Mouse (Mus musculus) layer of hippocampus, postnatal 36 days (tissue): ENCODE measurements at regions not wholly inside any gene's neighbourhood (a gene's known extent, or its start where the extent isn't known, plus 50 kb on each side); places are given as distances from the start of the nearest gene placed in this dataset.

Source experiments
- DNase-seq, 2 experiments: peaks; one replicate each; pipeline ENCODE4 v3.0.0; 2022

DNA sequence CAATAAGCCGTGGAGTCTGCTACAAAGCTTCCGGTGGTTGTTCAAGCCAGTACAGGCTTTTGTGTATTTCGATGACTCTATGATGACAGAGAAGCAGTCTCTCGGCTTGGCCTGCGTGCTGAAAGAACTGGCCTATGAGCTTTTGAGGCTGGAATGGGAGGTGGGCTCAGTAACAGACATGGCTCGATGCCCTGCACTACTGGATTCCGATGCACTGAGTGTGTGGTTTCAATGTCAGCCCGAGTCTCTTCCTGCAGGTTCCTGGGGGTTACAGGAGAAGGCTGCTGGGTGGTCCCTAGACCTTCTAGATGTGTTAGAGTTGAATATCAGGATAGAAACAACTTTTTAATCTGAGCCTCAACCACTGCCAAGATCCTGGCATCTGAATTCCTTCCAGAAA, 53.2 kb downstream of the Gm815 start:
- no peak for DNase-seq

DNA sequence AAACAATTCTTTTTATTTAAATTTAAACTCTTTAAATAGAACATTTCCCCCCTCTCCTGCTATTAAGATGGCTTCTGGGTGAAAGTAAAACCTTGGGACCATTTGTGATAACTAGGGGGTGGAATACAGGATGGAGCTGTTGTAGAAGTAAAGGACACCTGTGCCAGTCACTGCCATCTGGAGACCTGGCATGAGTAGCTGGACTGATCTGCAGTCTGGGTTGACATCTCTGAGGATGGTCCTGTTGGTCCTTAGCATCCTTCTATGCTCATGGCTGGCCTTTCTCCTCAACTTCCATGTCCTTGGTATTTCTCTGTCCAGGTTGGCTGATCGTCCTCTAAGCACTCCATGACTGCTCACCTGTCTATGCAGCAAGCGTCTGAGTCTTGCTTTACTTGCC, 58.3 kb downstream of the Gm815 start:
- DNase-seq, result no peak

DNA sequence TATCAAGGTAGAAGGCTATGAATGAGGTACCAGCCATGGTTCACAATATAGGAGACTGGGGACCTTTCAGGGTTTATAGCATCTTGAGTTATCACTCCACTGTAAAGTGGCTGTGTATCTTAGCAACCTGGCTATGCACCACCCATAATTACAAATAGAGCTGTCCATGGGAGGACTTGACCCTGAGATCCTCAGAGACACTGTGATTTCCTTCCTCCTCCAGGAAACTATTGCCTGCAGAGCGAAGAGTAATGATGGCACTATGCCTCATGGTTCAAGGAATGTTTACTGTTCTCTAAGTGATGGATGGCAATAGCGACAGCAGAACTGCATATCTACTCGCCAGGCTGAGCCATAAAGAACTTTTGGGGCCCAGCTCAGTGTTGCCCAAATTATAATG, 60.9 kb downstream of the Gm815 start:
- no peak for DNase-seq

DNA sequence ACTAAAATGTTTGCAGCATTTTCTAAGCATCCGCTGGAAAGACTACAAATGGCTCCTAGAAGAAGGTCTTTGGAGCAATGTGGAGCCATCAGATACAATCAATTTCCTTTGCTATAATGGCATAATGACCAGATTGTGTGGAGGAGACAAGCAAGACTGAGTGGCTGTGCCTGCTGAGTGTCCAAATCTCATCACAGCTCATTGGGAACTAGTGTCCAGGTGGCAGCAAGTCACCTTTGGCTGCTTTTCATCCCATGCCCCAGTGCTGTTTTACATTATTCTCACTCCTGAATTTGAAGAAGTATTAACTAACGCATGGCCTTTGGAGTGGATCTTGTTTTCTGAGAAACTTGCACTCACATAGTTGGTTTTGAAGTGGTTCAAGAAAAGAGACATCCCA, 62.8 kb downstream of the Gm815 start:
- no peak for DNase-seq

DNA sequence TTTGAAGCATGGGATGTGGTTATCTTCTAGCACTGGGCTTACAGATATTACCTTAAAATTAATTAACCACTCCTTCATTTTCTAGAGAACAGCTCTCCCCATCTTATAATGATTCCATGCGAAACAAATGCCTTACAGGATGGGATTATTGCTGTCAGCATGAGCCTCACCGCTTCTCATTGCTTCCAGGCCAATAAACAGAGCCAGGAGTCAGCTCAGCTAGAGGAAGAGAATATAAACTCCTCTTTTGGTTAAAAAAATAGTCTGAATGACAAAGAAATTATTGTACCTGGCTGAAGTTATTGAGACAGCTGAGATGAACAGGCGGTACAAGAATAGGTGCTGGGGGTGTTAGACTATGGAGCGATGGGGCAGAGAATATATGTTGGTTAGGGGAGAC, 63.5 kb downstream of the Gm815 start:
- no peak for DNase-seq

DNA sequence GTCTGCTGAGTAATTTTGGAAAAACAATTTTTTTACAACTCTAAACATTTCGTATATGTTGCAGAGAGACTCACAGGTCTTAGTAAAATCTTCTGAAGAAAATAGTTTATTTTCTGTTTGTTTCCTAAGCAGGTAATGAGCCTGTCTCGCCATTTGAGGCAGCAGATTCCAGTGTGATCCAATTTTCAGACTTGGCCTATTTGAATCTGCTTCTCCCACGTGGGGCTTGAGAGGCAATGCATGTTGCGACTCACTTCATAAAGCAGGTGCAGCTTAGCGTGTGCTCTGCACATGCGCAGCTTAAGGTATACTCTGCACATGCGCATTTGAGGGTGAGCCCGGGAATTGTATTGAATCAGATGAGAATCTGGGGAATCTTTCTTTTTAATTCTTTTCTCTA, 67.7 kb downstream of the Gm815 start:
- DNase-seq, result no peak

DNA sequence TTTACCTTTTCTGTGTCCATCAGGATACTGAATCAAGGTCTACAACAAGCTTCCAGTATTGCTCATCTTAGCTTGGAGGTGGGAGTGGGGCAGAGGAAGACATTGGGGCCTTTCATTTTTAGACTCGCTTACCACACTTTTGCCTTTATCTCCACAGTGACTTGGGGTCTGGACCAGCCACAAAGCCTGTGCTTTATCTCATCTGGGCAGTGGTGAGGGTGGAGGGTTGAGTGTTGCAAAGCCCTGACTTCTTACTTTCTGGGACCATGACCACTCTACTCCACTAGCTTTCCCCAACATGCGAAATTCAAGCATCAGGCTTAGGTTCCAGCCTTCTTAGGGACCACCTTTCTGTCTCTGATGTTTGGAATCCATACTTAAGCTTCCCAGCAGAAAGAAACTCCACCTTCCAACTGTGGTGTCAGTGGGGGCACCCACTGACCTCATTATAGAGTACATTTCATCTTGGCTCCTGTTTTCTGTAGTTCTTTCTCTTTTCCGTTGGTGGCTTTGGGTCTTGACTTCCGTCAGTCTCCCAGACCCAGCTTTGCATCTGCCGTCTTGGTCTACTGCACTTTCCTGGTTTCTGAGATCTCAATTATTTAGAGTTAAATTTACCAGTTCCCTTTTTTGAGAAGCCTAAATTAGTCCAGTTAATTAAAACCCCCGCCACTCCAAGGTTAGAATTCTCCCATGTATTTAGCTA, 80.5 kb downstream of the Gm815 start:
- no peak for DNase-seq

DNA sequence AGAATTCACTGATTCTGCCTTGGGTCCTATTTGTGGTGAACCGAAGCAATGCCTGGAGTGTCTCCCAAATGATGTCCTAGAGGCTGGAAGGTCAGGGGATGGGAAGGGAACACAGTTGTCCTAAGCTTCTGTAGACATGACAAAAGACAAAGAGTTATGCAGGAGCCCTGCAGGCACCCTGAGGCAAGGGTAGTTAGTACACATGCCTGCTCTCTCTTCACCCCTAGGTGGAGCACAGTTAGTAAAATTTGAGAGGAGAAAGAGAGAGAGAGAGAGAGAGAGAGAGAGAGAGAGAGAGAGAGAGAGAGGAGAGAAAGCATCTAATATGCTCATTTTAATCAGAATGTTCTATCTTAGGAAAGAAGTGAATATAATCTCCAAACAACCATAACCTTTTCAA, 87.4 kb downstream of the Gm815 start:
- DNase-seq, result no peak

DNA sequence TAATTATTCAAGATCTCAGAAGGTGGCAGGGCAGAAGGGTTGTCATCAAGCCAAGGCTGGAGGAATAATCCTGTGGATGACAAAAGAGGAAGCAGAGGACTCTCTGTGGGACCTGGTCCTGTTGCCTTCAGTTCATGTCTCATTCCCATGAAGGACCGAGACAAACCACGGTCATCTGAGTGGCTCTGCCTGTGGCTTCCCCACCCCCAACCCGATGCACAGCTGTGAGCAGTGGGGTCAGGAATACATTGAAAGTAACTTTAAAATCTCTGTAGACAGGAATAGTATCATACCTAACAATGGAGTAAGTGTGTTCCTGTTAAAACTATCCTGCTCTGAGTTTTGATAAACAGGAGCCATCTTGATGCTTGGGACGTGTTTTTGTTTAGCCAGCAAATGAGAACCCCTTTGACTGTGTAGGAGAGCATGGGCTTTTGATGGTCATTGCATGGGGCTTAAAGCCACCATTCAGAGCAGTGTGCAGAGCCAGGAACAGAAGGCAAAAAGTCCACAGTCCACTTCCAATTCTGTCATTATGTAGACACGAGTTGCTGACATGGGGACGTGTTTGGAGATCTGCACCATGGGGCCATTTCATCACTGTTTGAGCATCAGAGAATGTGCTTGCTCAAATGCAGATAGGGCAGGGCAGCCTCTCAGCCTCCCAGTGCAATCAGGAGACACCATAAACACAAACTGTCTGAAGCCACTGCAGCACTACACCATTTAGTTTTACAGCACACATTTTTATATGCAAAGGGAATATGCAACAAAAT, 88.3 kb downstream of the Gm815 start:
- no peak for DNase-seq

DNA sequence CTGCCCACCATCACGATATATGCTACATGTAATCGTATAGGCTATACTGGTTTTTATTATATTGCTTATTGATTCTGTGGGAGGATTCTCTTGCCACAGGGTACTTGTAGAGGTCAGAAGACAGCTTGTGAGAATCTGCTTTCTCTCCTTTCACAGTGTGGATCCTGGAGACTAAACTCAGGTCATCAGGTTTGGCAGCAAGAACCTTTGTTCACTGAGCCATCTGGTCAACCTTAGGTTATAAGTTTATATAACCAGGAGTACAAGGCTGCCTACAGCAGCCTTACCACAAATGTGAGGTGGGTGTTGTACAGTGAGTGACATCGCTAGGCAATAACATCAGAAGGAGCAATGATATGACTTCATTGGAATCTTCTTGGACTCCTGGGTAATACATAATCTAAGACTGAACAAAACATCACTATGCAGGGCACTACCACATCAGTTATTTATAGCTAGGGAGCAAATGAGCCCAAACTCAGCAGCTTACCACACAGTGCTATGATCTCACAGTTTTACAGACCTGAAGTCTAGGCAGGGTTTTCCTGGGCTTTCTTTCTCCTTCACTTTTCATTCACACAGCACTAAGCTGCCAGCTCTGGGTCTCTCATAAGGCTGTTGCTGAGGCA, 89.0 kb downstream of the Gm815 start:
- DNase-seq, result no peak

DNA sequence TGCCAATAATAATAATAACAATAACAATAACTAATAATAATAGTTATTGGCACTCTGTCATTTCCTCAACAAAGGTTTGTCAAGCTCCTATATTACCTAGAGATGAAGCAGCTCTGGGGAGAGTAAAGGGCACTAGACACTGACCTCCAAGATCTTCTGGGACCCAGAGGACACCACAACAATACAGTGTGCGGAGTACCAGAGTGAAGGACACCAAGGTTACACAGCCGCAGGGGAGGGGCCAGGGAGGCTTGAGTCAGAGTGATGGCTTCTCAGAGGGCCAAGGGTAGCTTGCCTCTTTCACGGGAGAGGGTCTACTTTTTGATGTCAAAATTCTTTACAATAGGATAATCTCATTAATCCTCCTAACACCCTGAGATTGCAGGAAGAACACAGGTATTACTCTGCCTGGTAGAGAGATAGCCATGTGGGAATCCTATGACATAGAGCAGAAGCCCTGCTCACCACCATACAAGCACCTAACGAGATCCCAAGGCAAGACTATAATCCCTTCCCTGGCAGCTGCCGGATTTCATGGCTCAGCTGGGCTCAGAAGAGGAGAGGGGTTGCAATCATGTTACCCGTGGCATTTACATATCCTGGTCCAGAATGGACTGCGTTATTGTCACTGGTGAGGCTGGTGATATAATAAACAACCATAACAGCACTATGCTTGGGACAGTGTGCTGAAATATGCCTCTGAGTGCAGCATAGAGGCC, 91.1 kb downstream of the Gm815 start:
- no peak for DNase-seq

DNA sequence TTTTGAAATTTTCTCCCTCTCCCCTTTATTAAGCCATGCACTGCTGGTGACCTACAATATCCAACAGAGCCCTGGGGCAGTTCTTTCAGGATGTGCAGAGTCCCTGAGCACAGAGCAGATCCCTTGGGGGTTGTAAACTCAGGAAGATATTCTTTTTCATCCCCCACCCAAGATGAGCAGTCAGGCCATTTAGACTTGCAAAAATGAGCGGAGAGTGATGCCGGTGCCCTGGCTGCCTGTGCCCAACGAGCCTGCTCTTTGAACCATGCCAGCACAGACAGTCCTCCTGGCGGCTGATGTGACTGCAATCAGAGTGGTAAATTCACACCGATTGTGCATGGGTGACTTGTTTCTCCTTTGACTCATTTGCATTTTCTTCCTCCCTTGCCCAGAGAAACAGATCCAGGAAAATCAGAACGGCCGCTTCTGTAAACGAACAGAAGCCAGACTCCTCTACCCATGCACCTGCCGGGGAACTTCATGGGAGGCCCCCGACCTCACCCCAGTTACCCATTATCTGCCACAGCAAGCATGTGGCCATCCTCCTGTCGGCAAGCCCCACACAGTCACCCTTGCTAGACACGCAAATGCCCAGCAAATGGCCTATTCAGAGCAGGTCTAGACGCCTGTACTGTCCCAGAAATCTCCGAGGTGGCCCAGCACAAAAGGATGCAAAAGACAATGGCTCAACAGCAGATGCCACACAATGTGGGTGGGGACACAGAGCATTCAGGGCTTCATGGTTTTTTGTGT, 92.4 kb downstream of the Gm815 start:
- no peak for DNase-seq

DNA sequence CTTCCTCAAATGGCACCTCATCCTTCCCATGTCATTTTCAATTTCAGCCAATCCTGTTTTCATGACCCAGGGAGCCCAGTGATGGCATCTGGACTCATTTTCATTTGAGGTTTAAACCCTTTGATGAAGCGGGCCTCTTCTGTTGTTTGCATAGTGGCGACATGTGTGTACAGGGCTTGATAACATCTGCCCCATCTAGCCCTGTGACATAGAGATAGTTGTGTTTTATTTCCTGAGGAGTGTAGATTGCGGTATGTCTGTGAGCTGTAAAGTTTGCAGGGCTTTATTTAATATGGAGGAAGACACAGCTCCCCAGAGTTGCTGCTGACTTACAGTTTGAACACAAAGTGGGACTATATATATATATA, 92.9 kb downstream of the Gm815 start:
- DNase-seq, result no peak

DNA sequence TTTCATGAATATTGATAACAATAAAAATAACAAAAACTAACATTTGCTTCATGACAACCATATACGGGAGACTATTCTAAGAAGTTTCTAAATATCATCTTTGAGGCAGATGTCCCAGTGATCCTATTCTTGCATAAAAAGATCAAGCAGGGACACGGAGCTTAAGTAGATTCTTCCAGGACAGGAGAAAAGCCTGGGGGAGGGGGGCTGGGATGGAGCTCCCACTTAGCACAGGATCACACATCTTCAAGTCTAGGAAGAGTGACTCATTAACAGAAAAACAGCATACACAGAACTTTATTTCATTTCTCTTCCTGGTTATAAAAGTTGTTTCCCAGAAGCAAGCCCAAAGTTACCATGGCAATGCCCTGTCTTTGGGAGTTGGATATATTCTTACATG, 93.6 kb downstream of the Gm815 start:
- no peak for DNase-seq

DNA sequence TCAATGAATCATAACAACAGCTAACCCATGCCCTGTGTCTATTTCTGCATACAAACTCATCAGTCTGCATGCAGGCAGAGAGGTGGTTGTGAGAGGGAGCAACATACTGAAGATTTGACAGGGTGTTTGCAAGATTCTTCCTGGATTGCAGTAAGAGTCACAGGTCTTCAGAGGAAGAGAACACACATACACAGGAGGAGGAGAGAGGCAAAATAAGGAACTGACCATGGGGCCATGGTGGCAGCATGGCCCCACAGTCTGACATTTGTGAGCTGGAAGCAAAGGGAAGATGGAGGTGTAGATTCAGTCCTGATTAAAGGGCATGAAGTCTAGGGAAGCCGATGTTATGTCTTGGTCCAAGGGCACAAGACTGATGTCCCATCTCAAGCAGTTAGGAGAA, 101.0 kb downstream of the Gm815 start:
- DNase-seq, result no peak

DNA sequence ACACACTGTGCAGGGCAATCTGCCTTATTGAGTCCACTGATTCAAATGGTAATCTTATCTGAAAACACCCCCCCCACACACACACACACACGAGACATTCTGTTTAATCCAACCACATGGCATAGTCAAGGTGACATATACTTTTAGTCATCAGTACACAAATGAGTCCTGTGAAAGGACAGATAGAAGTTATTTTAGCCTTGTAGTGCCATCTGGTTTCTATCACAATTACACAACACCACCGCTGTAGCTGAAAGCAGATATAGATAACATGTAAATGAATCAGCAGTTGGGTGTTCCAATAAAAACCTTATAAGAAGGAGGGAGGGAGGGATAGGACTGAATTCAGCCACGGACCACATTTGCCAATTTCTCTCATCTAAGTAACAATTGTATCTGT, 101.5 kb downstream of the Gm815 start:
- DNase-seq, result no peak

DNA sequence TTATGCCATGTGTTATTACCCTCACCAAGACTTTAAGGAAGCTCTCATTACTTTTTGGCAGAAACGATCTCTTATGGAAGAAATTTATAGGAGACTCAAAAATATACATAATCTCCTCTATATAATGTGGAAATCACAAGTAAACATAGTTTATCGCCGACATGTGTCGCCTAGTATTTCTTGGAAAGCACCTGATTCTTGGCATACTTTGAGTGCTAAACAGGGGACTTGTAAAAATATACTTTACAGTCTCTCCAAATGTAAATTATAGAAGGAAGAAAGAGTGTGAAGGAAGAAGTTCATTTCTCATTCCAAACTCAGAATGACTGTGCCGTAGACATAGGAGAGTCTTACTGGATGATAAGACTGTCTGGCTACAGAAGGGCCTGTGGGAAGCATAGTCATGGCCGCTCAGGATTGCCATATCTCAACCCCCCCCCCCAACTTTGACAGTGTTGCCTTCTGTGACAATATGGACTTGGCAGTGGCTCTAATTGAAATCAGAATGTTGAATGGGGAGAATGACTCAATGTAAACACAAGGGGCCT, 102.3 kb downstream of the Gm815 start:
- DNase-seq, result no peak

DNA sequence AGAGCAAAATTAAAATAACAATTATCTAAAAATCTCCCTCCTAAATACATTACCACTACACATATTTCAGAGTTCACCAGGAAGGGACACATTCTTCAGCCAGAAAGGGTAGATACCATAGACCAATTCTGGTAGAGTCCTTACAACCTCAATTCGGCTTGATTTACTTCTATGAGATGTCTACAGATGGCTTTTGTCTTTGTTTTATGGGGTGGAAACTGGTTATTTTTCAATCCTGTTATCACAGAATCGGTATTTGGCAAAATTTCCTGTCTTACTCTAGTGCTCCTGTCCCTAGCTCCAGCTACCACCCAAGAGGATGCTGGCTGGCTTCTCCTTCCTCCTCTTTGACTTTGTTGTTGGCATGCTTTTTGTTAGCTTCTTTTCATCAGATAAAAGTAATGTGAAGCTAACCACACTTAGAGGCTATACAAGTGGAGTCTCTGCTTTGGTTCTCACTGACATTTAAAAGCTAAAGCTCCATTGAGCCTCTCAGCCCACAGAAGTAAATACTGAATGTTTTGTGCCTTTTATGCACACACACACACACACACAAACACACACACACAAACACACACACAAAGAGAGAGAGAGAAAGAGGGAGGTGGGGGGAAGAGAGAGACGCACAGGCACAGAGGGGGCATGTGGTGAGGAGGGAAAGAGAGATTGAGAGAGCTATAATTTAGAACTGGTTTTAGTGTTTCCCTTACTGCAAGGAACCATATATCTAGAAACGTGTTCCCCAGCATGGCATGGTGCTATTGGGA, 109.1 kb downstream of the Gm815 start:
- DNase-seq, result no peak

DNA sequence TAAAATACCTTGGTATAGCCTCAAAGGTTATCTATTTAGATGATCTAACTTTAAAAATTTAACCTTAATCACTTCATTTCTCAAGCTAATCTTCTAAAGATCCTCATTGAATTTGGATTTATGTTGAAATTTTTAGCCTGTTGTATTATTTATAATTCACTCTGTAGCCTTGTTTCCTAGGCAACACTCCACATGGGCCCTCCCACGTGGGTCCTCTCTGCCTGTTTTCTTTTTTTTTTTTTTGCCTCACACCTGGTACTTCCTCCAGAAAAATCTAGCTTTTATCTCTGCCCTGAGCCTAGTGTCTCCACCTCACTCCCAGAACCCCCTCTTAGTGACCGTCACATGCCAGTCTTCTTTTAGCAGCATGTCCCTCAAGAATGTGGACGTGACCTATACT, 113.9 kb downstream of the Gm815 start:
- peak in 1 of 2 experiments; percentile 16 for DNase-seq

DNA sequence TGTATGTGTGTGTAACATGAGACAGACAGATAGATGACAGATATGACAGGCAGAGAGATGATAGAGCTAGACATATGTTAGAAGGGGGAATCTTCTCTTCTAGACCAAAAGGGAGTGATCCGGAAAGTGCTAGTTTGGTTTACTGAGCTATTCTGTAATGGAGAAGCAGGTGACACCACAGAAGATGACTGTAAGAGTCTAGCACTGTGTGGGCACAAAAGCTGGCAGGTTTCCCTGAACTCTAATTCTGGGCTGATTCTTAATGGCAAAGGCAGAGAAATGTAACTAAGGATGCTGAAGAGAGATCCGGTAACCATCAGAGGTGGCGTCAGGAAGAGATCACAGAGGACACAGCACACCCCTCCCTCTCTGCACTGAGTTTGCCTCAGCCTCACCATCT, 136.2 kb downstream of the Gm815 start:
- no peak for DNase-seq

DNA sequence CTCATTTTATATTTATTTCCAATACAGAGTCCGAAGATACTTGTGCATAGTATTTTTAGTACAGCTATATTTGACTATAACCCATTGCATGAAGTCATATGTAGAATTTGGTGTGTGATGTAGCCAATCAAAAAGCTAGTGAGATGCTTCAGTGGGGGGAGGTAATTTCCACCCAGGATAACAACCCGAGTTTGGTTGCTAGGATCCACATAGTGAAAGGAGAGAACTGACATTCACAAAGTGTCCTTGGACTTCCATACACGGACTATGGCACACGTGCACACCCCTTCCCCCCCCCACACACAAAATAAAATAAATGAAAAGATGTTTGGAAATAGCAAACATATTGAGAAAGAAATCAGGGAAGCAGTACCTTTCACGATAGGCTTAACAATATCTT, 137.2 kb downstream of the Gm815 start:
- DNase-seq, result no peak

DNA sequence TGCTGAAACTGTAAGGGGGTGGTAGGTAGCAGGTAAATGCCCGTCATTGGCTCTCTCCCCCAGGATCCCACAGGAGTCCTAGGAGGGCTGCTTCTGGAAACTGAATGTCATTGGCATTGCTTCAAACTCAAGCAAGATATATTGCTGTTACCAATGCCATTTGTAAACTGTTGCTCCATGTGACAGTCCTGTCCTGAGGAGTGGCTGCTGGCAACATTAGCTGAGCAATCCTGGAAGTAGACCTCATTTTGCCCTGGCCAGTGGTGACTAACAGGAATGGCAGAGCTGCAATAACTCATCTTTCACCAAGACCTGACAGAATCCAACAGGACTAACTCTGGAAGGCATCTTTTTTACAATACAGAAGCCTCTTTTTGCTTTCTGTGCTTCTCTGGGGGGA, 143.2 kb downstream of the Gm815 start:
- DNase-seq, result no peak
